Mouse (Mus musculus): ENCODE results near the gene Zic2.

DNA sequence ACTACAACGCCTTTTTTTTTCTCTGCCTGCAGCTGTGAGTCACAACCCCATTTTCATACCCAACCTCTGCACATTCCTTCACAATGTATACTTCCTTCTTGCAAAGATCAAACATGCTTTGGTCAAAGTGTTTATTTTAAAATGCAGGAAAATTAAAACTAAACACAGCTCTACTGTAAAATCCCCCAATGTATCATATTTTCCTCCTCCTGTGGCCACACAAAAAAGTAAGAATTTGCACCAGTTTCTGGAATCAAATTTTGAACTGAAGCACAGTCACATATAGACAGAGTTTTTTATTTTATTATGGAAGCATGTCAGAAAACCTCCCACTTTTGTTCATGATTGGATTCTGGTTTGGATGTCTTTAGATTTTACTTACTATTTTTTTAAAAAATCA, 11.4 kb downstream of the Zic2 start:
- TF ChIP-seq CTCF (IDR thresholded peaks at IDR 0.05; ENCODE audit: low read depth), result no peak
- no peak for TF ChIP-seq EP300 (IDR thresholded peaks at IDR 0.05; ENCODE audit: low read depth)

Data from liver, embryonic 14.5 days (tissue).